In the genomic region with DNA sequence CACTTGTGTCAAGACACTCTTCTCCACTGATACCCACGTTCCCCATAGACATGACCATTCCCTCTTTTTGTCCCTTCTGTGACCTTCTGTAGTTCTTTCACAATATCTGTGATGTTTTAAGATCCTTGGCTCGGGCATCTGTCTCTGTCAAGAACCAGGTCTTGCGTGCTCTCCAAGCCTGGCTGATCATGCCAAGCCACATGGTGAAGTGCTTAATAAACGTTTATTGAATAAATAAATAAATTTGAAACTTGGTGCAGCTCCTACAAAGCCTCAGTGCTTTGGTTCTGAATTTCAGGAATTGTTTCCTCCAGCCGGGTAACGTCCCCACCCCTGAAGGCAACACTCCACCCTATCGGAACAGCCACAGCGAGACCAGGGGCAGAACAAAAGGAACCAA, we compare ENCODE assay signal across 27 mouse cellular contexts. TPM values are rescaled to one million over a fixed set of nuclear protein-coding genes. Genes with fewer than 3 reads are reported as not detected.
DNase-seq lines count a peak whose midpoint lies in the region; ATAC-seq and TF ChIP-seq lines count a peak whose summit lies in the region.
"Had no signal": no experiment of that assay in that cellular context is flagged by ENCODE, and none has a peak within 500 bp of the region (broad histone marks: within the 10 kb centered on the region; RNA-seq: fewer than 3 reads in every experiment).

No protein-coding gene starts in this region.

- WGBS in lung, embryonic 14.5 days, result 54% methylated on average over 8 of the region's 8 CpGs
- 52% methylated on average over 8 of the region's 8 CpGs for WGBS in lung, adult 2 months

- no peaks in the 10 kb centered on the region for H3K27me3 ChIP-seq in lung, embryonic 14.5 days (ENCODE audit: insufficient read depth, low read length)
- H3K27me3 ChIP-seq: embryonic facial prominence, embryonic 13.5 days; forebrain, embryonic 12.5 days; heart, embryonic 13.5 days; hindbrain, embryonic 12.5 days; kidney, embryonic 15.5 days; limb, embryonic 15.5 days; stomach, embryonic 15.5 days had no signal

- no peak overlapping the region for H3K9ac ChIP-seq in lung, embryonic 14.5 days
- H3K9ac ChIP-seq: embryonic facial prominence, embryonic 13.5 days; forebrain, embryonic 12.5 days; heart, embryonic 13.5 days; hindbrain, embryonic 12.5 days; kidney, embryonic 15.5 days; limb, embryonic 15.5 days; stomach, embryonic 15.5 days had no signal

- no peak overlapping the region for H3K4me3 ChIP-seq in gastrocnemius, adult 2 months
- H3K4me3 ChIP-seq in lung, embryonic 14.5 days (ENCODE audit: low read depth, low read length), result no peak overlapping the region
- no peak overlapping the region for H3K4me3 ChIP-seq in lung, adult 2 months (replicated peaks; ENCODE audit: extremely low read depth, low read depth, low read length)
- H3K4me3 ChIP-seq: embryonic facial prominence, embryonic 13.5 days; erythroblast, embryonic 14.5 days; forebrain, embryonic 12.5 days; heart, embryonic 13.5 days; hindbrain, embryonic 12.5 days; kidney, embryonic 15.5 days; left cerebral cortex, adult 2 months; limb, embryonic 15.5 days; midbrain, embryonic 10.5 days; stomach, embryonic 15.5 days had no signal

- no peaks in the 10 kb centered on the region for H3K4me1 ChIP-seq in lung, embryonic 14.5 days (ENCODE audit: insufficient read depth)
- no peaks in the 10 kb centered on the region for H3K4me1 ChIP-seq in lung, adult 2 months (ENCODE audit: control insufficient read depth, insufficient read depth, low read length)
- H3K4me1 ChIP-seq: embryonic facial prominence, embryonic 13.5 days; forebrain, embryonic 12.5 days; heart, embryonic 13.5 days; hindbrain, embryonic 12.5 days; kidney, embryonic 15.5 days; stomach, embryonic 15.5 days had no signal

- no peak for TF ChIP-seq POLR2A in lung, adult 2 months (IDR thresholded peaks at IDR 0.05; ENCODE audit: borderline replicate concordance, extremely low read depth, low read depth, low read length)

- intact Hi-C loops in gastrocnemius, adult 2 months (cut with DNase I), result no loop called here
- intact Hi-C loops in gastrocnemius, postnatal 14 days (cut with DNase I; ENCODE audit: low total_unique reads), result no loop called here

- TF ChIP-seq CTCF in gastrocnemius, adult 2 months (IDR thresholded peaks at IDR 0.05), result no peak
- TF ChIP-seq CTCF in lung, embryonic 14.5 days (IDR thresholded peaks at IDR 0.05; ENCODE audit: low read depth), result no peak
- TF ChIP-seq CTCF in lung, adult 2 months (IDR thresholded peaks at IDR 0.05; ENCODE audit: insufficient read depth, low read length), result no peak

- peak; percentile 68 for DNase-seq in gastrocnemius, adult 2 months
- no peak for DNase-seq in gastrocnemius, postnatal 10 days
- peak; percentile 28 for DNase-seq in lung, embryonic 14.5 days
- no peak for DNase-seq in lung, adult 2 months
- peak; percentile 39 for DNase-seq in gastrocnemius, postnatal 14 days
- DNase-seq in lung, postnatal 25 days (ENCODE audit: low spot score), result peak; percentile 38
- no peak for DNase-seq in kidney, postnatal 36 days
- DNase-seq in kidney, adult 8-10 months, result no peak
- DNase-seq: cerebellum, adult 8-10 months; cerebellum, postnatal 36 days; embryo, embryonic 11 days; kidney, postnatal 4 days; right cerebral cortex, postnatal 4 days; thymus, postnatal 25 days had no signal

- H3K27ac ChIP-seq in gastrocnemius, adult 2 months, result peak overlapping the region; percentile 17; the same call in 1 of the 2 replicates
- H3K27ac ChIP-seq in lung, embryonic 14.5 days (ENCODE audit: low read depth), result no peak overlapping the region
- H3K27ac ChIP-seq: embryonic facial prominence, embryonic 13.5 days; forebrain, embryonic 12.5 days; heart, embryonic 13.5 days; hindbrain, embryonic 12.5 days; kidney, embryonic 15.5 days; left cerebral cortex, adult 2 months; limb, embryonic 15.5 days; midbrain, embryonic 10.5 days; stomach, embryonic 15.5 days had no signal

- no peak overlapping the region for H3K4me2 ChIP-seq in lung, embryonic 14.5 days
- H3K4me2 ChIP-seq: embryonic facial prominence, embryonic 13.5 days; forebrain, embryonic 12.5 days; heart, embryonic 13.5 days; hindbrain, embryonic 12.5 days; kidney, embryonic 15.5 days; limb, embryonic 15.5 days; stomach, embryonic 15.5 days had no signal

- no peaks in the 10 kb centered on the region for H3K9me3 ChIP-seq in lung, embryonic 14.5 days (ENCODE audit: low read depth, low read length)
- H3K9me3 ChIP-seq: embryonic facial prominence, embryonic 13.5 days; forebrain, embryonic 12.5 days; heart, embryonic 13.5 days; hindbrain, embryonic 12.5 days; kidney, embryonic 15.5 days; limb, embryonic 15.5 days; midbrain, embryonic 10.5 days; stomach, embryonic 15.5 days had no signal

- ATAC-seq in lung, embryonic 14.5 days (ENCODE audit: insufficient read depth), result no peak
- ATAC-seq: activated CD4-positive, CD25-positive, alpha-beta regulatory T cell, adult 4 months; intestine, postnatal 0 days; midbrain, embryonic 16.5 days had no signal

- H3K36me3 ChIP-seq in lung, embryonic 14.5 days (ENCODE audit: insufficient read depth), result no peaks in the 10 kb centered on the region
- H3K36me3 ChIP-seq: embryonic facial prominence, embryonic 13.5 days; forebrain, embryonic 12.5 days; heart, embryonic 13.5 days; hindbrain, embryonic 12.5 days; kidney, embryonic 15.5 days; limb, embryonic 15.5 days; midbrain, embryonic 10.5 days; stomach, embryonic 15.5 days had no signal

RNA-seq across cellular contexts. Expression of gene Tfg, which starts 46.3 kb away (rescaled TPM):
- total RNA-seq in gastrocnemius, adult 2 months (2021), result 10 to 100 TPM; 43.9 to 45.1 TPM
- total RNA-seq in gastrocnemius, postnatal 10 days (2021), result 10 to 100 TPM; 50.4 to 57.6 TPM
- polyA plus RNA-seq in lung, embryonic 14.5 days (2014; fragmentation: Nextera tagmentation; extraction: Ambion mirVana), result 147 and 148 TPM in 2 replicates
- polyA plus RNA-seq in lung, adult 2 months (2012; rRNA removed), result 51.3 and 59.6 TPM in 2 replicates
- 10 to 100 TPM; 41.9 to 48.8 TPM for total RNA-seq in gastrocnemius, postnatal 14 days (2021)

Comparison
In these comparisons a context has a peak if more than half of its experiments do, and no peak if none do; other contexts are left out.
1. DNase-seq: peak in gastrocnemius, adult 2 months (single experiment), lung, embryonic 14.5 days (single experiment), gastrocnemius, postnatal 14 days (single experiment) and lung, postnatal 25 days (single experiment); none in gastrocnemius, postnatal 10 days (single experiment), lung, adult 2 months (single experiment), kidney, postnatal 36 days (0 of 2) and kidney, adult 8-10 months (0 of 2).